Mouse (Mus musculus) spleen, adult 2 months (tissue): ENCODE results near the gene Tuba8.

Experiments
- CTCF ChIP-seq: fragments of 200-500 bp; IDR thresholded peaks from 2 replicates; pipeline ENCODE4 v1.5.1; 2011; ENCODE audit warnings: mild to moderate bottlenecking, inconsistent platforms; ENCODE audit not compliant: insufficient read depth, insufficient read length, insufficient replicate concordance; ENCODE audit errors: extremely low read depth
- POLR2A ChIP-seq: fragments of 200-500 bp; IDR thresholded peaks from 2 replicates; pipeline ENCODE4 v1.6.1; 2011; ENCODE audit warnings: low read depth, low read length, inconsistent platforms

- TF ChIP-seq CTCF = no peak
- TF ChIP-seq POLR2A = no peak
Observed at GRCm38 (mm10) chr6:121226043-121226442, 15.5 kb downstream of the Tuba8 start.
